In the genomic region with DNA sequence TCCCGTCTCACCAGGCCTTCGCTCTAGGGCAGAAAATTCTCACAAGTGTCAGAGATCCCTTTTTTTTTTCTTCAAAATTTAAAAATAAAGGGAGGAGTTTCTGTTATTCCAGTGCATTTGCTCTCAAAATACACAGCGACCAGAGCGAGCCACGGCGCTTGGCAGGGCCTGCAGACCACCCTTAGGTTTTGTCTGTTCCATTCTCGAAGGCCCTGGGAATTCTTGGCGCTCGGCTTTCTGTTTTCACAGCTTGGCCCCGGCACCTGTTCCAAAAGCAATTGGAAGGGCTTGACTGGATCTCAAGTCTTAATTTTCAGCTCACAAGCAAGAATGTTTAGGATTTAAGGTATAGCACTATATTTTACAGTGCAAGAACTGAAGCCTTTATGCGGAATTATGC, we compare ENCODE assay signal across 15 mouse cellular contexts. TPM values are rescaled to one million over a fixed set of nuclear protein-coding genes. Genes with fewer than 3 reads are reported as not detected.
"Had no signal": no experiment of that assay in that cellular context is flagged by ENCODE, and none has a peak within 500 bp of the region (broad histone marks: within the 10 kb centered on the region; RNA-seq: fewer than 3 reads in every experiment).

No protein-coding gene starts in this region.

- H3K36me3 ChIP-seq: limb, embryonic 15.5 days; liver, embryonic 12.5 days; midbrain, embryonic 10.5 days; midbrain, embryonic 15.5 days; neural tube, embryonic 13.5 days had no signal

- H3K4me3 ChIP-seq: limb, embryonic 15.5 days; liver, embryonic 12.5 days; midbrain, embryonic 10.5 days; midbrain, embryonic 15.5 days; neural tube, embryonic 13.5 days had no signal

- H3K9me3 ChIP-seq: limb, embryonic 15.5 days; liver, embryonic 12.5 days; midbrain, embryonic 10.5 days; midbrain, embryonic 15.5 days; neural tube, embryonic 13.5 days had no signal

- H3K9ac ChIP-seq: limb, embryonic 15.5 days; liver, embryonic 12.5 days; lung, embryonic 14.5 days; midbrain, embryonic 15.5 days; neural tube, embryonic 13.5 days had no signal

- ATAC-seq: liver, embryonic 12.5 days; midbrain, embryonic 15.5 days had no signal

- H3K4me2 ChIP-seq: limb, embryonic 15.5 days; liver, embryonic 12.5 days; lung, embryonic 14.5 days; midbrain, embryonic 15.5 days; neural tube, embryonic 13.5 days had no signal

- H3K27me3 ChIP-seq: liver, embryonic 12.5 days; midbrain, embryonic 15.5 days; neural tube, embryonic 13.5 days had no signal

- H3K27ac ChIP-seq: kidney, postnatal 0 days; limb, embryonic 15.5 days; liver, embryonic 12.5 days; midbrain, embryonic 10.5 days; midbrain, embryonic 15.5 days; neural tube, embryonic 13.5 days had no signal

- DNase-seq: kidney, postnatal 36 days; layer of hippocampus, adult 9-11 months; layer of hippocampus, postnatal 36 days; lung, embryonic 14.5 days; lung, postnatal 10 days; lung, postnatal 4 days; retina, postnatal 1 day; thymus, postnatal 36 days had no signal

- H3K4me1 ChIP-seq: liver, embryonic 12.5 days; midbrain, embryonic 15.5 days; neural tube, embryonic 13.5 days had no signal

RNA-seq across cellular contexts. Expression of a gene that starts 39.8 kb away (rescaled TPM):
- polyA plus RNA-seq: small intestine, adult 2 months had no signal
